Mouse (Mus musculus) MEL (cell line): ENCODE measurements around the gene Lrrc4c. TPM values are rescaled to one million over a fixed set of nuclear protein-coding genes. Genes with fewer than 3 reads are reported as not detected.

Experiments used
- DNase-seq: peaks from one replicate; pipeline ENCODE4 v3.0.0; 2011; ENCODE audit warnings: low read depth, low spot score
- H3K27ac ChIP-seq: 2 replicates; pipeline ENCODE4 v1.5.1; 2012; ENCODE audit warnings: low read depth, mild to moderate bottlenecking, control low read depth, low read length, moderate library complexity; ENCODE audit not compliant: control insufficient read depth
- H3K27me3 ChIP-seq, 2 experiments: fragments of 150-350 bp in 1 of 2; sonication (generic) in 1 of 2; 2 replicates each; pipeline ENCODE4 v1.6.1; 2012; ENCODE audit warnings: low read length in 2 of 2, mild to moderate bottlenecking in 2 of 2, improper control_type of control experiment in 1 of 2, moderate library complexity in 1 of 2; ENCODE audit not compliant: insufficient read depth in 2 of 2, control insufficient read depth in 1 of 2
- H3K36me3 ChIP-seq, 2 experiments: 2 replicates each; pipeline ENCODE4 v1.6.1; 2012 to 2014; ENCODE audit warnings: low read length in 2 of 2, improper control_type of control experiment in 1 of 2, inconsistent platforms in 1 of 2, mild to moderate bottlenecking in 1 of 2; ENCODE audit not compliant: insufficient read depth in 2 of 2, control insufficient read depth in 1 of 2
- H3K4me1 ChIP-seq, 2 experiments: fragments of 150-350 bp in 1 of 2; sonication (generic) in 1 of 2; 2 replicates each; pipeline ENCODE4 v1.6.1; 2012; ENCODE audit warnings: low read length in 2 of 2, improper control_type of control experiment in 1 of 2, mild to moderate bottlenecking in 1 of 2; ENCODE audit not compliant: insufficient read depth in 2 of 2, control insufficient read depth in 1 of 2
- H3K4me3 ChIP-seq, 2 experiments: fragments of 150-350 bp in 1 of 2; sonication (generic) in 1 of 2; 2 replicates each; pipeline ENCODE4 v1.5.1; 2012; ENCODE audit warnings: low read depth in 2 of 2, low read length in 2 of 2, mild to moderate bottlenecking in 2 of 2, moderate library complexity in 2 of 2, control low read depth in 1 of 2, improper control_type of control experiment in 1 of 2; ENCODE audit not compliant: control insufficient read depth in 1 of 2, insufficient read depth in 1 of 2
- H3K79me2 ChIP-seq: 2 replicates; pipeline ENCODE4 v1.6.1; 2012; ENCODE audit warnings: mild to moderate bottlenecking, low read length, moderate library complexity; ENCODE audit not compliant: control insufficient read depth, poor library complexity, insufficient read depth
- H3K9ac ChIP-seq: 2 replicates; pipeline ENCODE4 v1.6.1; 2012; ENCODE audit warnings: low read depth, mild to moderate bottlenecking, control low read depth, low read length, moderate library complexity; ENCODE audit not compliant: control insufficient read depth, poor library complexity, severe bottlenecking
- H3K9me3 ChIP-seq: fragments of 150-350 bp; sonication (generic); replicated peaks from 2 replicates; pipeline ENCODE4 v1.6.1; 2012; ENCODE audit warnings: mild to moderate bottlenecking, low read length, improper control_type of control experiment, moderate library complexity; ENCODE audit not compliant: insufficient read depth
- BHLHE40 ChIP-seq: IDR thresholded peaks from 2 replicates; pipeline ENCODE4 v1.6.1; 2012; ENCODE audit warnings: low read depth, mild to moderate bottlenecking, inconsistent platforms, low read length, improper control_type of control experiment, borderline replicate concordance
- CHD1 ChIP-seq: IDR thresholded peaks from 2 replicates; pipeline ENCODE4 v1.6.1; 2012; ENCODE audit warnings: low read depth, mild to moderate bottlenecking, inconsistent platforms, low read length, improper control_type of control experiment
- CTCF ChIP-seq, 3 experiments: IDR thresholded peaks in 2 of 3; conservative IDR thresholded peaks in 1 of 3; 2 replicates each; pipeline ENCODE4 v1.5.1; 2011 to 2012; ENCODE audit warnings: low read length in 3 of 3, low read depth in 2 of 3, mild to moderate bottlenecking in 2 of 3, improper control_type of control experiment in 1 of 3, inconsistent platforms in 1 of 3, mixed read lengths in 1 of 3, moderate library complexity in 1 of 3; ENCODE audit not compliant: control insufficient read depth in 1 of 3, insufficient read depth in 1 of 3, poor library complexity in 1 of 3, severe bottlenecking in 1 of 3
- E2F4 ChIP-seq: IDR thresholded peaks from 2 replicates; pipeline ENCODE4 v1.6.1; 2011; ENCODE audit warnings: low read depth, low read length, improper control_type of control experiment, borderline replicate concordance
- EP300 ChIP-seq, 2 experiments: IDR thresholded peaks; 2 replicates each; pipeline ENCODE4 v1.6.1; 2011; ENCODE audit warnings: improper control_type of control experiment in 2 of 2, low read length in 2 of 2, low read depth in 1 of 2, mild to moderate bottlenecking in 1 of 2
- ETS1 ChIP-seq: IDR thresholded peaks from 2 replicates; pipeline ENCODE4 v1.6.1; 2012; ENCODE audit warnings: low read depth, mild to moderate bottlenecking, inconsistent platforms, low read length, improper control_type of control experiment, moderate library complexity
- GABPA ChIP-seq: IDR thresholded peaks from 2 replicates; pipeline ENCODE4 v1.6.1; 2012; ENCODE audit warnings: low read depth, mild to moderate bottlenecking, inconsistent platforms, low read length, improper control_type of control experiment, moderate library complexity
- HCFC1 ChIP-seq: IDR thresholded peaks from 2 replicates; pipeline ENCODE4 v1.6.1; 2012; ENCODE audit warnings: low read depth, mild to moderate bottlenecking, inconsistent platforms, low read length, improper control_type of control experiment, moderate library complexity
- JUND ChIP-seq: IDR thresholded peaks from 2 replicates; pipeline ENCODE4 v1.6.1; 2011; ENCODE audit warnings: low read depth, mild to moderate bottlenecking, improper control_type of control experiment, low read length
- MAZ ChIP-seq: IDR thresholded peaks from 2 replicates; pipeline ENCODE4 v1.6.1; 2012; ENCODE audit warnings: low read depth, mild to moderate bottlenecking, inconsistent platforms, low read length, improper control_type of control experiment
- MXI1 ChIP-seq: IDR thresholded peaks from 2 replicates; pipeline ENCODE4 v1.6.1; 2011; ENCODE audit warnings: mild to moderate bottlenecking, low read depth, low read length, improper control_type of control experiment
- MYB ChIP-seq: IDR thresholded peaks from 2 replicates; pipeline ENCODE4 v1.6.1; 2011; ENCODE audit warnings: mild to moderate bottlenecking, low read depth, low read length, improper control_type of control experiment
- MYC ChIP-seq: IDR thresholded peaks from 2 replicates; pipeline ENCODE4 v1.6.1; 2011; ENCODE audit warnings: low read depth, mild to moderate bottlenecking, low read length, improper control_type of control experiment, moderate library complexity
- NELFE ChIP-seq: IDR thresholded peaks from 2 replicates; pipeline ENCODE4 v1.6.1; 2011; ENCODE audit warnings: low read depth, low read length, improper control_type of control experiment
- NRF1 ChIP-seq: IDR thresholded peaks from 2 replicates; pipeline ENCODE4 v1.6.1; 2014; ENCODE audit warnings: low read depth, mild to moderate bottlenecking, inconsistent platforms, low read length, improper control_type of control experiment, moderate library complexity; ENCODE audit not compliant: poor library complexity, insufficient read depth, severe bottlenecking
- POLR2AphosphoS5 ChIP-seq: IDR thresholded peaks from 2 replicates; pipeline ENCODE4 v1.6.1; 2012; ENCODE audit warnings: low read depth, borderline replicate concordance, mild to moderate bottlenecking, inconsistent platforms, low read length, moderate library complexity, mixed read lengths
- RAD21 ChIP-seq: IDR thresholded peaks from 2 replicates; pipeline ENCODE4 v1.6.1; 2011; ENCODE audit warnings: mild to moderate bottlenecking, low read depth, low read length, improper control_type of control experiment
- SIN3A ChIP-seq: IDR thresholded peaks from 2 replicates; pipeline ENCODE4 v1.6.1; 2012; ENCODE audit warnings: low read length, improper control_type of control experiment, inconsistent platforms
- SMC3 ChIP-seq: IDR thresholded peaks from 2 replicates; pipeline ENCODE4 v1.6.1; 2011; ENCODE audit warnings: low read depth, low read length, improper control_type of control experiment
- TAL1 ChIP-seq: IDR thresholded peaks from 2 replicates; pipeline ENCODE4 v1.6.1; 2012; ENCODE audit warnings: mild to moderate bottlenecking, inconsistent platforms, low read length, moderate library complexity, mixed read lengths
- TBP ChIP-seq: IDR thresholded peaks from 2 replicates; pipeline ENCODE4 v1.8.0; 2011; ENCODE audit warnings: low read depth, low read length, improper control_type of control experiment
- TCF12 ChIP-seq: IDR thresholded peaks from 2 replicates; pipeline ENCODE4 v1.6.1; 2014; ENCODE audit warnings: low read depth, mild to moderate bottlenecking, inconsistent platforms, low read length, improper control_type of control experiment, moderate library complexity
- USF1 ChIP-seq: IDR thresholded peaks from 2 replicates; pipeline ENCODE4 v1.6.1; 2014; ENCODE audit warnings: low read depth, mild to moderate bottlenecking, inconsistent platforms, low read length, improper control_type of control experiment, moderate library complexity
- USF2 ChIP-seq, 2 experiments: IDR thresholded peaks; 2 replicates each; pipeline ENCODE4 v1.6.1; 2011 to 2012; ENCODE audit warnings: improper control_type of control experiment in 2 of 2, low read length in 2 of 2, borderline replicate concordance in 1 of 2, inconsistent platforms in 1 of 2, low read depth in 1 of 2, mild to moderate bottlenecking in 1 of 2; ENCODE audit not compliant: insufficient read depth in 1 of 2
- ZC3H11A ChIP-seq: IDR thresholded peaks from 2 replicates; pipeline ENCODE4 v1.6.1; 2012; ENCODE audit warnings: low read depth, mild to moderate bottlenecking, inconsistent platforms, low read length, improper control_type of control experiment
- ZKSCAN1 ChIP-seq: IDR thresholded peaks from 2 replicates; pipeline ENCODE4 v1.6.1; 2012; ENCODE audit warnings: low read depth, mild to moderate bottlenecking, inconsistent platforms, low read length, improper control_type of control experiment, moderate library complexity
- ZMIZ1 ChIP-seq: IDR thresholded peaks from 2 replicates; pipeline ENCODE4 v1.6.1; 2012; ENCODE audit warnings: low read depth, mild to moderate bottlenecking, inconsistent platforms, low read length, improper control_type of control experiment, moderate library complexity
- ZNF384 ChIP-seq: IDR thresholded peaks from 2 replicates; pipeline ENCODE4 v1.6.1; 2012; ENCODE audit warnings: low read depth, mild to moderate bottlenecking, inconsistent platforms, low read length, improper control_type of control experiment
- polyA plus RNA-seq, 2 experiments: library from polyadenylated mRNA; stranded (reverse) in 1 of 2; unstranded in 1 of 2; fragments of >175 nt in 1 of 2; fragments of >200 nt in 1 of 2; gene quantifications; 2 replicates each; pipeline versions ENCODE4 v1.2.1 to v1.2.4; 2012; ENCODE audit warnings: low replicate concordance in 2 of 2, low read depth in 1 of 2; ENCODE audit not compliant: insufficient read length in 2 of 2, insufficient read depth in 1 of 2, missing spikeins in 1 of 2
- total RNA-seq: library from RNA; depleted of rRNA; stranded (reverse); fragments of 300-350 nt; gene quantifications from 2 replicates; pipeline ENCODE4 v1.2.3, GENCODE M21; 2012

Lrrc4c gene
- total and polyA plus RNA-seq, 3 experiments: not detected

DNA sequence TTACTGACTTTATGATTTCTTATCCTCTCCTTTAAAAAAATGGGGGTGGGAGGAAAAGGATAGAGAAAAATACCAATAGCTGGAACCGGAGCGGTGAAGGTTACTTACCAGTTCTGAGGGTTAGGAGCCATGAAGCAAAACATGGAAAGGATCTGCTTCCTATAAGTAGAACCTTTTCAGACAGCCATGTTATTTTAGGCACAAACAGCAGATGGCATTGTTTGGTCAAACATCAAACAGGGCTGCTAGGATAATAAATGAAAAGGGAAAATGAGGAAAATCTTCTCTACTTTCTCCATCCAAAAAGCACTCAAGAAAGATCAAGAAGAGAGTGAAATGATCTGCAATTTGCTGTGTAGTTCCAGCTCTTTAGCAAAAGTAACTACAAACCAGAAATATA is 1296.8 kb downstream of the Lrrc4c start:
- DNase-seq: peak; percentile 34
- Histone ChIP-seq H3K9me3 (no peaks in the 10 kb centered on the region), H3K27me3 (no peaks in the 10 kb centered on the region), H3K36me3 (peaks cover 0 to 3% of the 10 kb centered on the region in 2 experiments; a peak in 1 of 4 replicates), H3K9ac (no peak overlapping the region), H3K27ac (no peak overlapping the region), H3K4me3 (no peak overlapping the region), H3K79me2 (no peaks in the 10 kb centered on the region), H3K4me1 (peaks cover 0 to 3% of the 10 kb centered on the region in 2 experiments; a peak in 2 of 4 replicates)
- peak in 2 of 3 experiments; percentile 19 to 61; a peak in 3 of 6 replicates for TF ChIP-seq CTCF (IDR thresholded peaks at IDR 0.05 in 2 of 3, conservative IDR thresholded peaks at IDR 0.05 in 1 of 3; ENCODE audit: control insufficient read depth in 1 of 3, insufficient read depth in 1 of 3, low read depth in 2 of 3, low read length in 3 of 3, poor library complexity in 1 of 3, severe bottlenecking in 1 of 3)
- no peak for TF ChIP-seq ETS1
- no peak for TF ChIP-seq USF1
- no peak for TF ChIP-seq BHLHE40
- TF ChIP-seq TBP: no peak
- no peak for TF ChIP-seq NELFE
- no peak for TF ChIP-seq TCF12
- TF ChIP-seq RAD21: peak; percentile 73
- TF ChIP-seq GABPA: no peak
- no peak for TF ChIP-seq CHD1
- TF ChIP-seq ZC3H11A: peak; percentile 38; the same call in 1 of the 2 replicates
- TF ChIP-seq POLR2AphosphoS5: no peak
- TF ChIP-seq SMC3: peak; percentile 68
- no peak for TF ChIP-seq HCFC1
- TF ChIP-seq ZMIZ1: no peak
- TF ChIP-seq EP300 (IDR thresholded peaks at IDR 0.05; ENCODE audit: low read depth in 1 of 2, low read length in 2 of 2): no peak
- TF ChIP-seq MYC: no peak
- no peak for TF ChIP-seq MXI1
- TF ChIP-seq ZNF384: no peak
- no peak for TF ChIP-seq ZKSCAN1
- no peak for TF ChIP-seq MYB
- TF ChIP-seq MAZ: no peak
- TF ChIP-seq E2F4: no peak
- no peak for TF ChIP-seq JUND
- TF ChIP-seq USF2 (IDR thresholded peaks at IDR 0.05; ENCODE audit: borderline replicate concordance in 1 of 2, insufficient read depth in 1 of 2, low read depth in 1 of 2, low read length in 2 of 2): no peak
- no peak for TF ChIP-seq TAL1
- no peak for TF ChIP-seq NRF1
- TF ChIP-seq SIN3A: no peak
